Mouse (Mus musculus) liver, embryonic 11.5 days (tissue): ENCODE data around the gene Tpm3. TPM values are rescaled to one million over a fixed set of nuclear protein-coding genes. Genes with fewer than 3 reads are reported as not detected.

ENCODE experiments used
- ATAC-seq: fragments of 200-750 bp; cut with Nextera tagmentation; replicated peaks from 2 replicates; pipeline ENCODE4 v1.8.0; 2017; ENCODE audit warnings: moderate number of reproducible peaks, mild to moderate bottlenecking, moderate TSS enrichment, moderate library complexity; ENCODE audit not compliant: low FRiP score
- DNase-seq: peaks from one replicate; pipeline ENCODE4 v3.0.0-alpha.2; 2017; ENCODE audit warnings: low spot score
- H3K27ac ChIP-seq: fragments of 300-500 bp; sonication (generic); 2 replicates; pipeline ENCODE4 v1.5.1; 2014; ENCODE audit warnings: mild to moderate bottlenecking, low read depth, low read length, control low read depth
- H3K27me3 ChIP-seq: fragments of 300-500 bp; sonication (generic); replicated peaks from 2 replicates; pipeline ENCODE4 v1.6.1; 2014; ENCODE audit warnings: low read length, mixed read lengths; ENCODE audit not compliant: control insufficient read depth, insufficient read depth
- H3K36me3 ChIP-seq: fragments of 300-500 bp; sonication (generic); 2 replicates; pipeline ENCODE4 v1.6.1; 2014; ENCODE audit warnings: mild to moderate bottlenecking, low read length, moderate library complexity, mixed read lengths; ENCODE audit not compliant: control insufficient read depth, insufficient read depth
- H3K4me1 ChIP-seq: fragments of 300-500 bp; sonication (generic); replicated peaks from 2 replicates; pipeline ENCODE4 v1.6.1; 2014; ENCODE audit warnings: low read length, mixed read lengths; ENCODE audit not compliant: control insufficient read depth, insufficient read depth
- H3K4me2 ChIP-seq: fragments of 300-500 bp; sonication (generic); 2 replicates; pipeline ENCODE4 v1.6.1; 2014; ENCODE audit warnings: mild to moderate bottlenecking, control low read depth, moderate library complexity
- H3K4me3 ChIP-seq: fragments of 300-500 bp; sonication (generic); 2 replicates; pipeline ENCODE4 v1.5.1; 2014; ENCODE audit warnings: low read depth, low read length, control low read depth
- H3K9ac ChIP-seq: fragments of 300-500 bp; sonication (generic); 2 replicates; pipeline ENCODE4 v1.6.1; 2014; ENCODE audit warnings: low read depth, low read length, control low read depth
- H3K9me3 ChIP-seq: fragments of 300-500 bp; sonication (generic); 2 replicates; pipeline ENCODE4 v1.6.1; 2016; ENCODE audit warnings: low read length, inconsistent platforms, mixed read lengths; ENCODE audit not compliant: control insufficient read depth
- WGBS: fragments of 180-500 bp; shearing (Covaris S2); extraction: QIAGEN DNeasy Blood & Tissue Kit; methylation state at CpG from one replicate; pipeline ENCODE4 v1.1.7; 2014; 5-methylcytosine and 5-hydroxymethylcytosine counted together
- polyA plus RNA-seq: library from polyadenylated mRNA; unstranded; fragments of >200 nt; fragmentation: Nextera tagmentation; extraction: Ambion mirVana; gene quantifications from 2 replicates; pipeline ENCODE4 v1.2.1, GENCODE M21; 2014

Gene Tpm3
- polyA plus RNA-seq, 1 experiment from 2014 or later: 443 TPM

DNA sequence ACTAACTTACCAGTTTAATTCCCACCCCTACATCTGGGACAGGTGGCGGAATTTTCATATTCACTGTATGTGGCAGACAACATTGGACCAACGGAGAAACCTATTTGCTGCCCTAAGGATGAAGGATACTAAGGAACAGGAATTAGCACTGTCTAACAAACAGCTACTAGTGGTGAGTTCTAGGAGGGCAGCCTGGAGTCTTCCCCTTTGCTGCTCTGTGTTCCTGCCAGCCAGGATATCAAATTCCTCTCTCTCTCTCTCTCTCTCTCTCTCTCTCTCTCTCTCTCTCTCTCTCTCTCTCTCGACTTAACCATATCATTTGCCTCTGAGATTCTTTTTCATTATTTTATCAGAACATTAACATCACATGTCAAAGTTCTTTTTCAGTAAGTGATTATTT is 8.1 kb upstream of the Tpm3 start:
- H3K27ac ChIP-seq: no peak overlapping the region
- H3K36me3 ChIP-seq: peaks cover 10% of the 10 kb centered on the region; the same call in 1 of the 2 replicates
- WGBS: 84% methylated on average over 3 of the region's 3 CpGs

GRCm38 (mm10) chr3:90065553-90065952 is 6.9 kb upstream of the Tpm3 start:
- H3K4me3 ChIP-seq: no peak overlapping the region
- no peak overlapping the region for H3K4me2 ChIP-seq
- no peaks in the 10 kb centered on the region for H3K4me1 ChIP-seq
- H3K27me3 ChIP-seq: no peaks in the 10 kb centered on the region
- H3K9me3 ChIP-seq: no peaks in the 10 kb centered on the region
- 54% methylated on average over 3 of the region's 3 CpGs for WGBS
- H3K27ac ChIP-seq: no peak overlapping the region
- DNase-seq (no peak), ATAC-seq (no peak)
- peaks cover 7% of the 10 kb centered on the region; the same call in 1 of the 2 replicates for H3K36me3 ChIP-seq
- no peak overlapping the region for H3K9ac ChIP-seq

More for the DNA sequence above, 8.1 kb upstream of the Tpm3 start:
- Histone ChIP-seq H3K27me3 (no peaks in the 10 kb centered on the region), H3K9ac (no peak overlapping the region), H3K4me1 (no peaks in the 10 kb centered on the region), H3K4me2 (no peak overlapping the region), H3K4me3 (no peak overlapping the region), H3K9me3 (no peaks in the 10 kb centered on the region)
- DNase-seq (no peak), ATAC-seq (no peak)

- Histone ChIP-seq H3K36me3 (peaks cover 4% of the 10 kb centered on the region; the same call in 1 of the 2 replicates), H3K27me3 (no peaks in the 10 kb centered on the region), H3K4me3 (no peak overlapping the region), H3K4me1 (no peaks in the 10 kb centered on the region), H3K9ac (no peak overlapping the region), H3K9me3 (no peaks in the 10 kb centered on the region), H3K4me2 (no peak overlapping the region), H3K27ac (no peak overlapping the region)
- 85% methylated on average over 4 of the region's 4 CpGs for WGBS
- no peak for ATAC-seq
- DNase-seq: peak; percentile 26
Observed at GRCm38 (mm10) chr3:90067851-90068250, 4.6 kb upstream of the Tpm3 start.

- DNase-seq: no peak
- Histone ChIP-seq H3K9ac (no peak overlapping the region), H3K9me3 (no peaks in the 10 kb centered on the region), H3K27ac (no peak overlapping the region), H3K4me1 (no peaks in the 10 kb centered on the region), H3K27me3 (no peaks in the 10 kb centered on the region), H3K36me3 (no peaks in the 10 kb centered on the region; the same call in 1 of the 2 replicates), H3K4me3 (no peak overlapping the region), H3K4me2 (no peak overlapping the region)
- no peak for ATAC-seq
- WGBS: 54% methylated on average over 7 of the region's 7 CpGs
Observed at GRCm38 (mm10) chr3:90069688-90070087, 2.8 kb upstream of the Tpm3 start.

DNA sequence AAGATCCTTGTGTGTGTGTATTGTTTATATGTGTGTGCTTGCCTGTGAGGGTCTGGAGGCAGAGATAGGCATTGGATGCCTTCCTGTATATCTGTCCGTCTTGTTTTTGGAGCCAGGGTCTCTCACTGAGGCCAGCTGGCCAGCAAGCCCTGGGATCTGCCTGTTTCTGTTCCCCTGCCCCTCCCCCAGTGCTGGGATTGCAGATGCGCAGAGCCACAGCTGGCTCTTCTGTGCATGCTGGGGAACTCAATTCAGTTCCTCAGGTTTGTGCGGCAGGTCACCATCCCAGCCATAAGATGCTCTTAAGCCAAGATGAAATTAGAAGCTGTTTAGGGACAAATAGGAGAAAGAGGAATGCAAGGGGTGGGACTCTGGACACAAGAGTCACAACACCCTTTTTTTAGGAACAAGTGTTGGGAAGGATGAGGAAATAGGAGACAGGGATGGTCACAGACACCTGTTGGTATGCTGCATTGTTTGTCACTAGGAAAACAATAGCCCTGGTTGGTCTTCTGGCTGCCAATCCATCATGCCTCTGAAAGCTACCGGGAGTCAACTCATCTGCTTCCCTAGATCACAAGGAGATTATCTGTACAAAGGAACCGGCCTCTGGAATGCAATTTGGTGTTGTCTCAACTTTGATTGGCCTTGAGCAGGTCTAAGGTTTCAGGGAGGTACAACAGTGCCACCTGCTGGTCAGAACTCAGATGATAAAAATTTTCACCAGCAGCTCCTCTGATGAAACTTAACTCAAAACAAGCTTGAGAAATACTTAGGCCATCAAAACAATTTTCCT is 4.7 kb downstream of the Tpm3 start:
- DNase-seq (no peak), ATAC-seq (no peak)
- Histone ChIP-seq H3K4me1 (peaks cover 12% of the 10 kb centered on the region), H3K9me3 (no peaks in the 10 kb centered on the region), H3K36me3 (no peaks in the 10 kb centered on the region), H3K4me2 (no peak overlapping the region), H3K27ac (no peak overlapping the region), H3K9ac (no peak overlapping the region), H3K4me3 (no peak overlapping the region), H3K27me3 (no peaks in the 10 kb centered on the region)
- WGBS: 18% methylated on average over 5 of the region's 5 CpGs

DNA sequence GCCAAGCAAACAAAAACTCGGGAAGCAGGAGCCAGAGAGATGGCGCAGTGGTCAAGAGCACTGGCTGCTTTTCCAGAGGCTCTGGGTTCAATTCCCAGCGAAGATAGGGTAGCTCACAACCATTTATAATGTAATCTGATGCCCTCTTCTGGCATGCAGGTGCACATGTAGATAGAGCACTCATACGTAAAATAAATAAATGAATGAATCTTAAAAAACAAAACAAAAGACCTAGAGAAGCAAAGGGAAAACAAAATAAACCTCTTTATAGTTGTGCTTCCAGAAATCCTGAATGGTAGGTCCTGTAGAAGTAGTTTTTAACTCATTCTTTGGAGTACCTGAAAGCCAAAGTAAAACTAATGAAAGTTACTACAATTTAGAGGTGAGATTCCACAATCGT is 5.8 kb downstream of the Tpm3 start:
- Histone ChIP-seq H3K9ac (no peak overlapping the region), H3K4me2 (no peak overlapping the region), H3K9me3 (no peaks in the 10 kb centered on the region), H3K4me3 (no peak overlapping the region), H3K36me3 (no peaks in the 10 kb centered on the region), H3K4me1 (peaks cover 23% of the 10 kb centered on the region), H3K27me3 (no peaks in the 10 kb centered on the region), H3K27ac (no peak overlapping the region)
- DNase-seq (no peak), ATAC-seq (no peak)
- 55% methylated on average over 5 of the region's 5 CpGs for WGBS

GRCm38 (mm10) chr3:90079133-90079762 is 6.8 kb downstream of the Tpm3 start:
- Histone ChIP-seq H3K36me3 (no peaks in the 10 kb centered on the region), H3K4me1 (peaks cover 34% of the 10 kb centered on the region), H3K9me3 (no peaks in the 10 kb centered on the region), H3K4me2 (peak overlapping the region; percentile 66), H3K27me3 (no peaks in the 10 kb centered on the region), H3K4me3 (peak overlapping the region; percentile 74), H3K9ac (peak overlapping the region; percentile 69), H3K27ac (peak overlapping the region; percentile 95)
- under 1% methylated on average over 33 of the region's 33 CpGs for WGBS
- ATAC-seq (peak; percentile 94), DNase-seq (peak; percentile 94)

DNA sequence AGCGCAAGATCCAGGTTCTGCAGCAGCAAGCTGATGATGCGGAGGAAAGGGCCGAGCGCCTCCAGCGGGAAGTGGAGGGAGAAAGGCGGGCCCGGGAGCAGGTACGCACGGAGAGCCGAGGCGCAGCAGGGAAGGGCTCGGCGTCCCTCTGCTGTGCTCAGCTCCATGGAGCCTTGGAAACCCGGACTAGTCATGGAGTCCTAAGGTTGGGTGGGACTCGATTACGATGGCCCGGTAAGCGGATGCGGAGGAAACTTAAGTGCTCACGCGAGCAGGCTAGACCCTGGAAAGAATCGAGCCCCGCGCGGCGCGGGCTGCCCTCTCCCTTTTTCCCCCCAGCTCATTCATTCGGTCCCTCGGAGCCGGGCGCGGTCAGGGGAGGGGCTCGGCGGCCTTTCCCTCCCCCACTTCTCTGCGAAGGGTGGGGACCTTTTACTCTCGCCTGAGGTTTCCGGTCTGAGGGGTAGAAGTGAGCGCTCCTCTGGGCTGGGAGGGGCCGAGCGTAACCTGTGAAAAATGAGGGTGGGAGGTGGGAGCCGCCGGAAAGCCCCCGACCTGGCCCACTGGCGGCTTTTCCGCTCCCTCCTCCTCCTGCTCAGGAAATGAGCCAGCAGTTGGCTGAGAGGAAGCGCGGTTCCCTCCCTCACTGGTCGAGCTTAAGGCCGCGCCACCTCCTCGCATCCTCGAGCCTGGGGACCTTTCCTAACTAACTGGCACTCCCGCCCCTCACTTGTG is 7.5 kb downstream of the Tpm3 start:
- Histone ChIP-seq H3K4me3 (peak overlapping the region; percentile 74), H3K9me3 (no peaks in the 10 kb centered on the region), H3K27me3 (no peaks in the 10 kb centered on the region), H3K27ac (peak overlapping the region; percentile 95), H3K9ac (peak overlapping the region; percentile 69), H3K4me2 (peak overlapping the region; percentile 66), H3K36me3 (no peaks in the 10 kb centered on the region), H3K4me1 (peaks cover 40% of the 10 kb centered on the region)
- peak; percentile 77 for ATAC-seq
- DNase-seq: peak; percentile 84
- WGBS: under 1% methylated on average over 53 of the region's 53 CpGs
